Mouse (Mus musculus) thymus, adult 2 months (tissue): ENCODE results near the gene Plxna3. TPM values are rescaled to one million over a fixed set of nuclear protein-coding genes. Genes with fewer than 3 reads are reported as not detected.
A peak's percentile ranks its signal among the peaks of the same experiment; 100 is the strongest.

Source experiments
- DNase-seq: peaks from one replicate; pipeline ENCODE4 v3.0.0; 2021
- H3K27ac ChIP-seq: fragments of 200-500 bp; 2 replicates; pipeline ENCODE4 v1.5.1; 2012; ENCODE audit warnings: low read length, control low read depth; ENCODE audit not compliant: control insufficient read depth, insufficient read depth
- H3K27me3 ChIP-seq: fragments of 200-500 bp; 2 replicates; pipeline ENCODE4 v1.6.1; 2012; ENCODE audit warnings: mild to moderate bottlenecking, low read length, moderate library complexity, mixed read lengths; ENCODE audit not compliant: control insufficient read depth, insufficient read depth
- H3K36me3 ChIP-seq: fragments of 200-500 bp; 2 replicates; pipeline ENCODE4 v1.6.1; 2012; ENCODE audit warnings: mild to moderate bottlenecking, low read length, moderate library complexity; ENCODE audit not compliant: control insufficient read depth, insufficient read depth
- H3K4me1 ChIP-seq: fragments of 200-500 bp; replicated peaks from 2 replicates; pipeline ENCODE4 v1.6.1; 2012; ENCODE audit warnings: low read length; ENCODE audit not compliant: control insufficient read depth, insufficient read depth
- H3K4me3 ChIP-seq: fragments of 200-500 bp; 2 replicates; pipeline ENCODE4 v1.5.1; 2012; ENCODE audit warnings: mild to moderate bottlenecking, low read length, control low read depth, moderate library complexity; ENCODE audit not compliant: control insufficient read depth, insufficient read depth
- CTCF ChIP-seq: fragments of 200-500 bp; IDR thresholded peaks from 2 replicates; pipeline ENCODE4 v1.5.1; 2012; ENCODE audit warnings: mild to moderate bottlenecking, control low read depth, low read length, moderate library complexity, borderline replicate concordance; ENCODE audit not compliant: control insufficient read depth, poor library complexity, insufficient read depth; ENCODE audit errors: extremely low read depth
- POLR2A ChIP-seq: fragments of 200-500 bp; IDR thresholded peaks from 2 replicates; pipeline ENCODE4 v1.6.1; 2012; ENCODE audit warnings: mild to moderate bottlenecking, low read length, control low read depth, moderate library complexity; ENCODE audit not compliant: control insufficient read depth, poor library complexity, insufficient read depth; ENCODE audit errors: extremely low read depth
- WGBS: fragments of 180-500 bp; shearing (Covaris S2); methylation state at CpG from one replicate; pipeline ENCODE4 v1.1.7; 2018; 5-methylcytosine and 5-hydroxymethylcytosine counted together
- polyA plus RNA-seq: library from polyadenylated mRNA; depleted of rRNA; stranded (reverse); fragments of >200 nt; gene quantifications from 2 replicates; pipeline ENCODE4 v1.2.3, GENCODE M21; 2012; rRNA removed

Gene Plxna3
- polyA plus RNA-seq, 1 experiment: 17.6 TPM

GRCm38 (mm10) chrX:74368209-74368909 lies 39.5 kb downstream of the Plxna3 start:
- peak overlapping the region; percentile 91 for H3K4me3 ChIP-seq
- WGBS: under 1% methylated on average over 47 of the region's 49 CpGs
- H3K27ac ChIP-seq: peak overlapping the region; percentile 17; the same call in 1 of the 2 replicates
- H3K27me3 ChIP-seq: no peaks in the 10 kb centered on the region
- peaks cover 14% of the 10 kb centered on the region for H3K4me1 ChIP-seq
- peak; percentile 52 for DNase-seq
- no peak for TF ChIP-seq CTCF
- no peak for TF ChIP-seq POLR2A
- H3K36me3 ChIP-seq: 0 out of 2 replicates have a peak, but pooled peaks cover 4% of the 10 kb centered on the region

- Histone ChIP-seq H3K4me1 (0 out of 2 replicates have a peak, but pooled peaks cover 4% of the 10 kb centered on the region), H3K4me3 (peak within 1 kb of the TSS; percentile 91), H3K27ac (no peak within 1 kb of the TSS), H3K27me3 (no peaks in the 10 kb centered on the region), H3K36me3 (no peaks in the 10 kb centered on the region)
- peak; percentile 82 for DNase-seq
- TF ChIP-seq POLR2A (0 out of 2 replicates have a peak, but pooled peaks have one; percentile 33), CTCF (no peak)
- under 1% methylated on average over 32 of the region's 32 CpGs for WGBS
These were observed 44.2 kb downstream of the Plxna3 start, which contains the start of the genes Ubl4a and Slc10a3 for GRCm38 (mm10) chrX:74372888-74373549. Ubl4a (minus strand) TSS chrX:74373218. Slc10a3 (minus strand) TSS chrX:74373349.

GRCm38 (mm10) chrX:74384451-74384850 lies 55.6 kb downstream of the Plxna3 start:
- no peak overlapping the region for H3K4me3 ChIP-seq
- no peak for DNase-seq
- TF ChIP-seq CTCF: no peak
- no peak for TF ChIP-seq POLR2A
- no peaks in the 10 kb centered on the region for H3K4me1 ChIP-seq
- H3K36me3 ChIP-seq: peaks cover 6% of the 10 kb centered on the region; the same call in 1 of the 2 replicates
- WGBS: 100% methylated on average over 2 of the region's 2 CpGs
- H3K27me3 ChIP-seq: no peaks in the 10 kb centered on the region
- no peak overlapping the region for H3K27ac ChIP-seq

GRCm38 (mm10) chrX:74388153-74388552 lies 59.3 kb downstream of the Plxna3 start:
- no peak for TF ChIP-seq CTCF
- TF ChIP-seq POLR2A: no peak
- Histone ChIP-seq H3K4me3 (no peak overlapping the region), H3K27me3 (no peaks in the 10 kb centered on the region), H3K4me1 (peaks cover 3% of the 10 kb centered on the region), H3K27ac (no peak overlapping the region), H3K36me3 (peaks cover 6% of the 10 kb centered on the region; the same call in 1 of the 2 replicates)
- no peak for DNase-seq

GRCm38 (mm10) chrX:74392535-74393443 lies 63.9 kb downstream of the Plxna3 start, which contains the start of the genes Fam3a and Ikbkg:
Fam3a (minus strand) TSS chrX:74393272.
Ikbkg (plus strand) TSS chrX:74393290.
- H3K4me3 ChIP-seq: peak within 1 kb of the TSS; percentile 80
- no peaks in the 10 kb centered on the region for H3K36me3 ChIP-seq
- H3K4me1 ChIP-seq: peaks cover 4% of the 10 kb centered on the region
- WGBS: 3% methylated on average over 30 of the region's 30 CpGs
- H3K27me3 ChIP-seq: no peaks in the 10 kb centered on the region
- peak; percentile 82 for DNase-seq
- TF ChIP-seq CTCF (no peak), POLR2A (no peak)
- H3K27ac ChIP-seq: peak within 1 kb of the TSS; percentile 55

Other genes starting within 250 kb of the Plxna3 start
- gene Opn1mw, start 201.6 kb upstream of the Plxna3 start, polyA plus RNA-seq: not detected in 2 replicates
- 13.7 and 14.1 TPM in 2 replicates for gene Mecp2, start 193.7 kb upstream of the Plxna3 start, polyA plus RNA-seq
- gene Tex28, start 161.2 kb upstream of the Plxna3 start, polyA plus RNA-seq: 0.07 TPM in 1 of 2 replicates, not detected in the other
- gene Tktl1, start 151.8 kb upstream of the Plxna3 start, polyA plus RNA-seq: 0.12 TPM in 1 of 2 replicates, not detected in the other
- gene Flna, start 79.2 kb upstream of the Plxna3 start, polyA plus RNA-seq: 476 and 498 TPM in 2 replicates
- gene Emd, start 74.4 kb upstream of the Plxna3 start, polyA plus RNA-seq: 97.7 and 111 TPM in 2 replicates
- gene Rpl10, start 58.3 kb upstream of the Plxna3 start, polyA plus RNA-seq: 1,443 and 1,552 TPM in 2 replicates
- gene Taz, start 47.2 kb upstream of the Plxna3 start, polyA plus RNA-seq: 94.6 and 111 TPM in 2 replicates
- 10.3 and 15.0 TPM in 2 replicates for gene Dnase1l1, start 46.7 kb upstream of the Plxna3 start, polyA plus RNA-seq
- 289 and 373 TPM in 2 replicates for gene Atp6ap1, start 32.0 kb upstream of the Plxna3 start, polyA plus RNA-seq
- 370 and 445 TPM in 2 replicates for gene Gdi1, start 24.1 kb upstream of the Plxna3 start, polyA plus RNA-seq
- gene Fam50a, start 16.0 kb upstream of the Plxna3 start, polyA plus RNA-seq: 13.6 and 16.4 TPM in 2 replicates
- 56.5 and 63.6 TPM in 2 replicates for gene Lage3, start 24.6 kb downstream of the Plxna3 start, polyA plus RNA-seq
- 52.7 and 53.8 TPM in 2 replicates for gene Ubl4a, start 44.2 kb downstream of the Plxna3 start, polyA plus RNA-seq
- 27.8 and 29.1 TPM in 2 replicates for gene Slc10a3, start 44.3 kb downstream of the Plxna3 start, polyA plus RNA-seq
- 45.1 and 46.0 TPM in 2 replicates for gene Fam3a, start 64.2 kb downstream of the Plxna3 start, polyA plus RNA-seq
- 20.4 and 22.5 TPM in 2 replicates for gene Ikbkg, start 64.2 kb downstream of the Plxna3 start, polyA plus RNA-seq
- gene G6pdx, start 100.1 kb downstream of the Plxna3 start, polyA plus RNA-seq: 36.0 and 40.2 TPM in 2 replicates
- not detected in 2 replicates for gene Gm6880, start 152.3 kb downstream of the Plxna3 start, polyA plus RNA-seq
- not detected in 2 replicates for gene Olfr1326-ps1, start 245.8 kb downstream of the Plxna3 start, polyA plus RNA-seq